Mouse (Mus musculus): ENCODE measurements around the gene Wfikkn2. TPM values are rescaled to one million over a fixed set of nuclear protein-coding genes. Genes with fewer than 3 reads are reported as not detected.

Wfikkn2 gene
- total RNA-seq, 2 experiments from 2014 or later, result 1.3 to 1.6 TPM

- no peak for DNase-seq (ENCODE audit: extremely low spot score in 1 of 2, low spot score in 2 of 2)
- Histone ChIP-seq H3K4me3 (no peak overlapping the region), H3K27ac (peak overlapping the region; percentile 66; the same call in 1 of the 2 replicates)
- no peak for TF ChIP-seq CTCF (IDR thresholded peaks at IDR 0.05)
- intact Hi-C loops (cut with DNase I), result no loop called here
Observed at GRCm38 (mm10) chr11:94233405-94233804, 12.4 kb downstream of the Wfikkn2 start.

DNA sequence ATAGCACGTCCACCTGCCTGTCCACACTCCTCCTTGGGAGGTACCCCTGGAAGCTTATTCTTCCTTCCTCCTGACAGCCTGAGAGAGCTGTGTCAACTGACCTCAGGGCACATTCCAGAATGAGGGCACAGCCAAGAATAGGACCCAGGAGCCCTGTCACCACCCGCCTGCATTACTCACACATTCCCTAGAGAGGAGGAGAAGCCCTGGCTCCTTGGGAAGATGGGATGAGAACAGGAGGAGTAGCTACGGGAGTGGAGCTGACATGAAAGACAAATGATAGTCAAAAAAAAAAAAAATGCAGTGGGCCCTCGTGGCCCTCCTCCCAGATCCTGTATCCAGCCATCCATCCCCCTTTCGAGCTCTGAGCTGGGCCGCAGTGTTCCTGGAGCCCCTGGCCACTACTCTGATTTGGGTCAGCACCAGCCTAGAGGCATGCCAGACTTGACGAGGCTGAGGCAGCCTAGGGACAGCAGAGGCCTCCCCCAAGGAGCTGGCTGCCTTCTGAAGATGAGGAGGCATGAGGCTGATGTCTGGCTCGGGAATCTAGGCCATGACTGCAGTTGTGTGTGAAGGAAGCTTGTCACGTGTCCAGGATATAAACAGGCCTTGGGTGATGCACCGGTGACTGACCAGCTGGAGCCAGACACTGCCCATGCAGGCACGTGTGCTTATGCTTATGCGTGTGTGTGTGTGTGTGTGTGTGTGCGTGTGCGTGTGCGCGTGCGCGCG, 13.8 kb downstream of the Wfikkn2 start:
- intact Hi-C loops (cut with DNase I), result no loop called here
- TF ChIP-seq CTCF (IDR thresholded peaks at IDR 0.05), result no peak
- peak overlapping the region; percentile 77 for H3K27ac ChIP-seq
- DNase-seq (ENCODE audit: extremely low spot score in 1 of 2, low spot score in 2 of 2), result peak in 1 of 2 experiments; percentile 37
- no peak overlapping the region for H3K4me3 ChIP-seq

- no peak for DNase-seq (ENCODE audit: extremely low spot score in 1 of 2, low spot score in 2 of 2)
- intact Hi-C loops (cut with DNase I), result no loop called here
- H3K4me3 ChIP-seq, result no peak overlapping the region
- TF ChIP-seq CTCF (IDR thresholded peaks at IDR 0.05), result no peak
- H3K27ac ChIP-seq, result no peak overlapping the region
Observed at GRCm38 (mm10) chr11:94230244-94230643, 15.6 kb downstream of the Wfikkn2 start.

DNA sequence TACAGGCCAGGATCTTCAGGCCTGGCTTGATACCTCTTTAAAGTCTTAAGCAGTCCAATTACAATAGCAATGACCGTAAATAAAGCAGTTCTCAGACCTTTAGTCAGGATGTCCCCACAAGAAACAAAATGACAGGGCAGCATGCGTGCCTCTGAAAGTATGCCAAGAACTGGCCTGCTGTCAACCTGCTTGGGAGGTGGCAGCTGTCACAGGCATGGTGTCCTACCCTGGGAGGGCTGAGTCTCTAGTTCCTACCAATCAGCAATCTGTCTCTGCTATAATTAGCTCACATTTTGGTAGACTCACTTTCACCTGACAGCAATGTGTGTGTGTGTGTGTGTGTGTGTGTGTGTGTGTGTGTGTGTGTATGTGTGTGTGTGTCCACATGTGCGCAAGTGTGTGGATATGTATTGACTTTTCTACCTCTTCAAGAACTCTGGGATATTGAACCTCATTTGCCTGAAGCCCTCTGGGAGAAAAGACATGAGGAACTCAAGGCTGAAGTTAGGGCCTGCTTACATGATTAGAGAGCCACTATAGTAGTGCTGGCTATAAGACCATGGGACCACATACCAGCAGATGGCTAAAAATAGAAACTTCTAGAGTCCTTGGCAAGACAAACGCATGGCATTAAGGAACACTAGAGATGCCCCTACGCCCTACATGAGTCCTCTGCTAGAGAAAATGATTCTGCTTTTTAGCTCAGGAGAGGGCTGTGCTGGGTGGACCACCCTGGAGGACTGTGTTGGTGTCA, 16.4 kb downstream of the Wfikkn2 start:
- intact Hi-C loops (cut with DNase I), result no loop called here
- no peak overlapping the region for H3K4me3 ChIP-seq
- no peak for DNase-seq (ENCODE audit: extremely low spot score in 1 of 2, low spot score in 2 of 2)
- H3K27ac ChIP-seq, result no peak overlapping the region
- TF ChIP-seq CTCF (IDR thresholded peaks at IDR 0.05), result no peak

- H3K27ac ChIP-seq, result no peak overlapping the region
- intact Hi-C loops (cut with DNase I), result no loop called here
- DNase-seq (ENCODE audit: extremely low spot score in 1 of 2, low spot score in 2 of 2), result no peak
Observed at GRCm38 (mm10) chr11:94228416-94228815, 17.4 kb downstream of the Wfikkn2 start.

DNA sequence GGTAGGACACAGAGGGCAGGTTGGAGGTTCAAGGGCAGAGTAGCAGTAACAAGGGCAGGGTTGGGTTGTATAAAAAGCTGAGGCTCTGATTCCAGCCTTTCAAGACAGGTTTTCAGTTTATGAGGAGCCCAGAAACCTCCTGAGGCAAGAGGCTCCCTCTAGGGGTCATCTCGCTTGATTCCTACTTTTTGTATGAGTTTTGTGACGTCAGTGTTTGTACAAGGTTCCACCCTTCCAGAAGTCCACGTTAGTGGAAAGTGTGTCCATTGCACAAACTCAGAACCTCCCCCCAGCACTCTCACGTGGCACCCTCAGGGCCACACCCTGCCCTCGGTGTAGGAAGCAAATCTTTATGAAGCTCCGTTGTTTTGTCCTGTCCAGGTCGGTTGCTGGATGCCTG, 19.8 kb downstream of the Wfikkn2 start:
- H3K4me3 ChIP-seq, result no peak overlapping the region
- TF ChIP-seq CTCF (IDR thresholded peaks at IDR 0.05), result peak; percentile 76
- peak in 1 of 2 experiments; percentile 36 for DNase-seq (ENCODE audit: extremely low spot score in 1 of 2, low spot score in 2 of 2)
- intact Hi-C loops (cut with DNase I), result loop anchor here (2.0 kb wide), 1 partner anchor 97 kb away; no protein-coding TSS in a partner anchor
- no peak overlapping the region for H3K27ac ChIP-seq

More at GRCm38 (mm10) chr11:94228416-94228815, 17.4 kb downstream of the Wfikkn2 start:
- no peak for TF ChIP-seq CTCF (IDR thresholded peaks at IDR 0.05)
- H3K4me3 ChIP-seq, result no peak overlapping the region

DNA sequence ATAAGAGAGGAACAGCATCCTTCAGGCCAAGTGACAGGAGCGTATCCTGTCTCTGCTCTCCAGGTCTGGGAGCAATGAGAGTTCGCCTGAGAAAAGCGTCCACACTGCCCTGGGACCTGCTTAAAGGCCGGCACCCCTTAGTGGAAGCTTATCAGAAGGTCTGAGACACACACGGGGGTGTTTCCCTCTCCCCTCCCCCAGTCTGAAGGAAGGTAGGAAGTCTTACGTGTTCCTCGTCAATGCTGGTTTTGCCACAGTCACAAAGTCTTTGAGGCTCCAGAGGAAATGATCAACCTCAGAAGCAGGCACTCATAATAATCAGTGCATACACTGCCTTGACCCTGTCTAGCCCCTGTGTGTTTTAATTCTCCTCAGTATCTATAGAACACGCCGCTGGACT, 22.3 kb downstream of the Wfikkn2 start:
- TF ChIP-seq CTCF (IDR thresholded peaks at IDR 0.05), result no peak
- intact Hi-C loops (cut with DNase I), result no loop called here
- DNase-seq (ENCODE audit: extremely low spot score in 1 of 2, low spot score in 2 of 2), result no peak
- no peak overlapping the region for H3K27ac ChIP-seq
- no peak overlapping the region for H3K4me3 ChIP-seq

GRCm38 (mm10) chr11:94221257-94221656, 24.5 kb downstream of the Wfikkn2 start:
- DNase-seq (ENCODE audit: extremely low spot score in 1 of 2, low spot score in 2 of 2), result no peak
- TF ChIP-seq CTCF (IDR thresholded peaks at IDR 0.05), result no peak
- intact Hi-C loops (cut with DNase I), result no loop called here
- no peak overlapping the region for H3K27ac ChIP-seq
- H3K4me3 ChIP-seq, result no peak overlapping the region

DNA sequence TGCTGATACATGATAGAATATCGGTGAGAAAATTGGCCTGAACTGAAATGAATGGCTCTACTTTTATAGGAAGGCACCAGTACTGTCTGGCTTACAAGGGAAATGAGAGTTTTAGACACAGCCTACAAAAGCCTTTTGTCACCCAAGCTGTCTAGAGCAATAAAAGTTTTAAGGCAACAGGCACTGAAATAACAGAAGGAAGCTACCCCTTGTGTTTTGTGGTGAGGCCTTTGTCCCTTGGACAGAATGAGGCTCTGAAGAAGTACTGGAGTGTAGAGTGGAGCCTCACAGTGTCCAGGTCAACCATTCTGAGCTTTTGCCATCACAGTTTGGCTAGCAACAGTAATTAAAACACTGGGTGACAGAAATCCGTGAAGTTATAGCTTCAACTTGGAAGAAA, 29.6 kb downstream of the Wfikkn2 start:
- Histone ChIP-seq H3K27ac (no peak overlapping the region), H3K4me3 (no peak overlapping the region)
- no peak for DNase-seq (ENCODE audit: extremely low spot score in 1 of 2, low spot score in 2 of 2)
- intact Hi-C loops (cut with DNase I), result loop anchor here (10.0 kb wide), 1 partner anchor 331 kb away; the partner anchor contains the start of genes Mbtd1 and Utp18
- TF ChIP-seq CTCF (IDR thresholded peaks at IDR 0.05), result no peak

DNA sequence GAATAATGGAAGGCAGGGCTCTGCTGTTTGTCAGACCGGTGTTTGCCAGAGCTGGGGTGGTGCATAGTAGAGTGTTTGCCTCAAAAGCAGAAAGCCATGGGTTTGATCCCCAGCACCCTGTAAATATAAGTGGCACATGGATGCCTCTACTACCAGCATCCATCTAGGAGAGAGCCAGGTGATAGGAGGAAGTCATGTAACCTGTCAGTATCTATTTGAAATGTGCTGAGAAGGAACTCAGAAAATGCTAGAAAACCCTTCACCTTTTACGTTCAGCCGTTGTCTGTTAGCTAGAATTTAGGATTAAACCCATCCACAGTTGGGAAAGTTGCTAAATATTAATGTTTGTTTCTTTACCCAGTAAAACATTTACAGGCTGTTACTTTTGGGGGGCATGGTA, 30.2 kb downstream of the Wfikkn2 start:
- no peak for TF ChIP-seq CTCF (IDR thresholded peaks at IDR 0.05)
- no peak for DNase-seq (ENCODE audit: extremely low spot score in 1 of 2, low spot score in 2 of 2)
- no peak overlapping the region for H3K27ac ChIP-seq

DNA sequence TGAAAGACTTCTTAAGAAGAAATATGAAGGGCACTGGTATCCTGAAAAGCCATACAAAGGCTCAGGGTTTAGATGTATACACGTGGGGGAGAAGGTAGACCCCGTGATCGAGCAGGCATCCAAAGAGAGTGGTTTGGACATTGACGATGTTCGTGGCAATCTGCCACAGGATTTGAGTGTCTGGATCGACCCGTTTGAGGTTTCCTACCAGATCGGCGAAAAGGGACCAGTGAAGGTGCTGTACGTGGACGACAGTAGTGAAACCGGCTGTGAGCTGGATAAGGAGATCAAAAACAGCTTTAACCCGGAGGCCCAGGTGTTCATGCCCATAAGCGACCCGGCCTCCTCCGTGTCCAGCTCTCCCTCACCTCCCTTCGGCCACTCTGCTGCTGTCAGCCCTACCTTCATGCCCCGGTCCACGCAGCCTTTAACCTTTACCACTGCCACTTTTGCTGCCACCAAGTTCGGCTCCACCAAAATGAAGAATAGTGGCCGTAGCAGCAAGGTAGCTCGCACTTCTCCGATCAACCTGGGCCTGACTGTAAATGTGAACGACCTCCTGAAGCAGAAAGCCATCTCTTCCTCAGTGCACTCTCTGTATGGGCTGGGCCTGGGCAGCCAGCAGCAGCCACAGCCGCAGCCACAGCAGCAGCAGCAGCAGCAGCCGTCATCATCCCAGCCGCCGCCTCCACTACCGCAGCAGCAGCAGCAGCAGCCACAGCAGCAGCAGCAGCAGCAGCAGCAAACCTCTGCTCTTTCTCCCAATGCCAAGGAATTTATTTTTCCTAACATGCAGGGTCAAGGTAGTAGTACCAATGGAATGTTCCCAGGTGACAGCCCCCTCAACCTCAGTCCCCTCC, 31.8 kb downstream of the Wfikkn2 start:
- intact Hi-C loops (cut with DNase I), result loop anchor here (5.0 to 10.0 kb wide), 3 partner anchors 247 to 329 kb away; partner anchors contain the start of genes Cacna1g, Gm20390, Mbtd1 and Nme1

More for the DNA sequence above, 30.2 kb downstream of the Wfikkn2 start:
- peak overlapping the region; percentile 2; the same call in 1 of the 2 replicates for H3K4me3 ChIP-seq
- intact Hi-C loops (cut with DNase I), result loop anchor here (10.0 kb wide), 1 partner anchor 331 kb away; the partner anchor contains the start of genes Mbtd1 and Utp18

More for the DNA sequence above, 31.8 kb downstream of the Wfikkn2 start:
- peak overlapping the region; percentile 34; the same call in 1 of the 2 replicates for H3K27ac ChIP-seq
- no peak for TF ChIP-seq CTCF (IDR thresholded peaks at IDR 0.05)
- H3K4me3 ChIP-seq, result peak overlapping the region; percentile 92
- DNase-seq (ENCODE audit: extremely low spot score in 1 of 2, low spot score in 2 of 2), result no peak
